Mouse (Mus musculus) intestine, embryonic 16.5 days (tissue): ENCODE data around the gene Ppp1r1a. TPM values are rescaled to one million over a fixed set of nuclear protein-coding genes. Genes with fewer than 3 reads are reported as not detected.
A peak's percentile ranks its signal among the peaks of the same experiment; 100 is the strongest.

Source experiments
- ATAC-seq: fragments of 200-750 bp; cut with Nextera tagmentation; 2 replicates; pipeline ENCODE4 v1.8.0; 2017; ENCODE audit warnings: moderate TSS enrichment, moderate library complexity
- H3K27ac ChIP-seq: fragments of 300-500 bp; sonication (generic); 2 replicates; pipeline ENCODE4 v1.5.1; 2014; ENCODE audit warnings: mild to moderate bottlenecking, low read length
- H3K27me3 ChIP-seq: fragments of 300-500 bp; sonication (generic); replicated peaks from 2 replicates; pipeline ENCODE4 v1.6.1; 2014; ENCODE audit warnings: low read length, control low read depth, mixed read lengths; ENCODE audit not compliant: control insufficient read depth, insufficient read depth
- H3K36me3 ChIP-seq: fragments of 300-500 bp; sonication (generic); 2 replicates; pipeline ENCODE4 v1.6.1; 2014; ENCODE audit warnings: low read length, control low read depth; ENCODE audit not compliant: control insufficient read depth, insufficient read depth
- H3K4me1 ChIP-seq: fragments of 300-500 bp; sonication (generic); 2 replicates; pipeline ENCODE4 v1.6.1; 2014; ENCODE audit warnings: low read length, control low read depth, mixed read lengths; ENCODE audit not compliant: control insufficient read depth, insufficient read depth
- H3K4me2 ChIP-seq: fragments of 300-500 bp; sonication (generic); 2 replicates; pipeline ENCODE4 v1.6.1; 2014; ENCODE audit warnings: low read depth, low read length, control low read depth
- H3K4me3 ChIP-seq: fragments of 300-500 bp; sonication (generic); 2 replicates; pipeline ENCODE4 v1.5.1; 2014; ENCODE audit warnings: mild to moderate bottlenecking, low read length
- H3K9ac ChIP-seq: fragments of 300-500 bp; sonication (generic); 2 replicates; pipeline ENCODE4 v1.6.1; 2014; ENCODE audit warnings: low read depth, low read length
- H3K9me3 ChIP-seq: fragments of 300-500 bp; sonication (generic); 2 replicates; pipeline ENCODE4 v1.6.1; 2016; ENCODE audit warnings: low read length, control low read depth; ENCODE audit not compliant: control insufficient read depth
- WGBS: fragments of 180-500 bp; shearing (Covaris S2); extraction: QIAGEN DNeasy Blood & Tissue Kit; methylation state at CpG from one replicate; pipeline ENCODE4 v1.1.7; 2014; 5-methylcytosine and 5-hydroxymethylcytosine counted together
- polyA plus RNA-seq: library from polyadenylated mRNA; unstranded; fragments of >200 nt; fragmentation: Nextera tagmentation; extraction: Ambion mirVana; gene quantifications from 2 replicates; pipeline ENCODE4 v1.2.1, GENCODE M21; 2015

Gene Ppp1r1a
- polyA plus RNA-seq, 1 experiment from 2014 or later = 7.5 TPM

DNA sequence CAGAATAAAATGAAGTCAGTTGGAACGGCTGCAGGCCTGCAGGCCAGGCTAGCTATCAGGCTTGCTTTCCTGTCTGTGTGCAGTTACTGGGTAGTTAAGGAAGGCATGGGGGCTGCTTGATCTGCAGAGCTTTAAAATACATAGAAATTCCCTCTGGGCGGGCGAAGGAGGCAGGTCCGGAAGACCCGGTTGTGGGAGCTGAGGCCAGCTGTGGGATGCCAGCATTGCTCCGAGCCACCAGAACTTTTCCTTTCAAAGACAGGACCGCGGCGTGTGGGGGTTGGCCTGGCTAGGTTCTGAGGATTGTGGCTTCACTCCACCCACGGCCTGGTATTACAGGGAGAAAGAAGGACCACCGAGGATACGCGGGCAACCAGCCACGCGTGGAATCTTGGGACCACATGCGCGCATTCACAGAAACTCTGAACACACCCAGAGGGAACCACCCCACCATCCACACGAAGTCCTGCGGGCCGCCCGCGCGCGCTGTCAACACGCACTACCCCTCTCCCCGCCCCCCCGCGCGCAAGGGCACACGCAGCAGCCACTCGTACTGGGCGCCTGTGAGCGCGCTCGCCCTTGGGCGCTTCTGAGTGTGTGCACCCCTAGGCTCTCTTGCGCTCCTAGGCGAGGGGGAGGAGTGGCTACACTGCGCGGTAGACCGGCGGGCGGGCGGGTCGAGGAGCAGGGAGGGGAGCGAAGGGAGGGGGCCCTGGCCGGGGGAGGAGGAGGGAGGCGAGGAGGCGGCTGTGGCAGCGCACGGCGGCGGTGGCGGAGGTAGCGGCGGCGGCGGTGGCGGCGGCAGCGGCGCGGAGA, 35.2 kb downstream of the Ppp1r1a start, which contains the start of gene Pde1b:
TSS of gene Pde1b (plus strand) at position 600 of the 816 bp plus-strand sequence.
- Histone ChIP-seq H3K27me3 (peaks cover 29% of the 10 kb centered on the region), H3K9me3 (no peaks in the 10 kb centered on the region), H3K36me3 (no peaks in the 10 kb centered on the region), H3K27ac (no peak within 1 kb of the TSS), H3K4me1 (peaks cover 9% of the 10 kb centered on the region; the same call in 1 of the 2 replicates), H3K4me2 (peak within 1 kb of the TSS; percentile 98), H3K4me3 (peak within 1 kb of the TSS; percentile 59), H3K9ac (peak within 1 kb of the TSS; percentile 66)
- WGBS = 2% methylated on average over 57 of the region's 63 CpGs
- peak; percentile 95 for ATAC-seq

GRCm38 (mm10) chr15:103501186-103501585, 36.6 kb downstream of the Ppp1r1a start:
- Histone ChIP-seq H3K36me3 (no peaks in the 10 kb centered on the region), H3K4me2 (no peak overlapping the region), H3K9me3 (no peaks in the 10 kb centered on the region), H3K27me3 (peaks cover 29% of the 10 kb centered on the region), H3K4me1 (peaks cover 9% of the 10 kb centered on the region; the same call in 1 of the 2 replicates), H3K9ac (no peak overlapping the region), H3K4me3 (no peak overlapping the region), H3K27ac (no peak overlapping the region)
- 43% methylated on average over 2 of the region's 2 CpGs for WGBS
- ATAC-seq = no peak

DNA sequence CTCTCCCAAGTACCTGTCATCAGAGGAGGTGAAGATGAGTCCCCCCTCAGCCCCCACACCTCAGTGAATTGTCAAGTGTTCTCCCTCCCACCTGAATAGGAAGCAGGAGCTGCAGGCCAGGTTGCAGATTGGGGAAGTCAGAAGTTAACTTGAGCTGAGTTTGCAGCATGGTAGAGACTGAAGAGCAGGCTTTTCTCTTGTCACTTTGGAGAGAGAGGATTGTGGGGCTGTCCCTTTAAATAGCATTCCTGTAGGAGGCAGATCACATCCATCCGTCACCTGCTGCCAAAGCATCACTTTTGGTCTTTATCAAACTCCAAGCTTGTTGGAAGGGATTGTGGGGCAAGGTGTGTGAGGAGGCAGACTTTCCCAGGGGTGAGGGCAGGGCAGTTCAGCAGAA, 37.1 kb downstream of the Ppp1r1a start:
- Histone ChIP-seq H3K9me3 (no peaks in the 10 kb centered on the region), H3K4me2 (no peak overlapping the region), H3K27ac (no peak overlapping the region), H3K4me1 (peaks cover 9% of the 10 kb centered on the region; the same call in 1 of the 2 replicates), H3K4me3 (no peak overlapping the region), H3K27me3 (peaks cover 29% of the 10 kb centered on the region), H3K36me3 (no peaks in the 10 kb centered on the region), H3K9ac (no peak overlapping the region)
- 89% methylated on average over 1 of the region's 1 CpGs for WGBS
- no peak for ATAC-seq

- no peak overlapping the region for H3K9ac ChIP-seq
- H3K27me3 ChIP-seq = peaks cover 8% of the 10 kb centered on the region; the same call in 1 of the 2 replicates
- H3K4me1 ChIP-seq = peaks cover 5% of the 10 kb centered on the region; the same call in 1 of the 2 replicates
- no peaks in the 10 kb centered on the region for H3K9me3 ChIP-seq
- no peak for ATAC-seq
- no peak overlapping the region for H3K4me2 ChIP-seq
- no peak overlapping the region for H3K4me3 ChIP-seq
- 28% methylated on average over 3 of the region's 3 CpGs for WGBS
- H3K27ac ChIP-seq = no peak overlapping the region
- H3K36me3 ChIP-seq = no peaks in the 10 kb centered on the region
Observed at GRCm38 (mm10) chr15:103498157-103498556, 39.6 kb downstream of the Ppp1r1a start.

DNA sequence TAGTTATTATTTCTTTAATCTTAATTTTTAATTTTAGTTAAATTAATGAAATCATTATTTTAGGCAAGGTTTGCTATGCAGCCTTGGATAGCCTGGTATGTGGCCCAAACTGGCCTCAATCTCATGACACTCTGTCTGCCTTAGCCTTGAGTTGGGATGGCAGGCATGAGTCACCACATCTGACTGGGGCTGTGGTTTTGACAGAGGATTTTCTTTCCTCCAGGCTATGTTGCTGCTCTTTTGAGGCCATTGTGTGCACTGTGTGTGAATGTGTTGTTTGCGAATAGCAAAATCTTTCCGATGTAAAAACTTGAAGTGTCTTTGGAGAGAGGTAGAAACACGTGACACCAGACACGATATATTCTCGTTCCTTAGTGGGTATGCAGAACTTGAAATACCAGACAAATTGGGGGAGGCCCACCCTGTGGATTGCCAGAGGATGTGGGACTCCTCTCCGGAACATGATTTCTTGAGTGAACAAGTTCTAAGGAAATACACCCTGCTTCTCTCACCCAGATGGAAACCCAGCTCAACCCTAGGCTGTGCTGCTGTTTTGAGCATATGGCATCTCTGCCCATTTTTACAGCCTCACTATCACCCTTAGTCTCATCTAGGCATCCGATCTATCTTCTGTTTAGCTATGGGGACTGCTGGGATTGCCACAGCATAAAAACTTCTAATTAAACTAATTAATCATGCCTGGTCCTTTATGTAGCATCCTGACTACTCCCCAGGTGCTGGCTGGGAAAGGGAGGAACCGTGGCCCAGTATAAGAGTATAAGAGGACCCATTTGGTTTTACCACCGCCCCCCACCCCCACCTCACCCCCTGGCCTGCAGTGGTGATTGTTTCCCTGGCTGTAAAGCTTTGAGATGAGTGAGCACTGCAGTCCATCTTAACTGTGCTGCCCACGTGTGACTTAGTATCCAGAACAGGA, 41.3 kb downstream of the Ppp1r1a start:
- Histone ChIP-seq H3K36me3 (no peaks in the 10 kb centered on the region), H3K4me2 (no peak overlapping the region), H3K27me3 (no peaks in the 10 kb centered on the region), H3K4me1 (no peaks in the 10 kb centered on the region), H3K9me3 (no peaks in the 10 kb centered on the region), H3K4me3 (no peak overlapping the region), H3K27ac (no peak overlapping the region), H3K9ac (no peak overlapping the region)
- WGBS = 67% methylated on average over 10 of the region's 10 CpGs
- ATAC-seq = no peak

DNA sequence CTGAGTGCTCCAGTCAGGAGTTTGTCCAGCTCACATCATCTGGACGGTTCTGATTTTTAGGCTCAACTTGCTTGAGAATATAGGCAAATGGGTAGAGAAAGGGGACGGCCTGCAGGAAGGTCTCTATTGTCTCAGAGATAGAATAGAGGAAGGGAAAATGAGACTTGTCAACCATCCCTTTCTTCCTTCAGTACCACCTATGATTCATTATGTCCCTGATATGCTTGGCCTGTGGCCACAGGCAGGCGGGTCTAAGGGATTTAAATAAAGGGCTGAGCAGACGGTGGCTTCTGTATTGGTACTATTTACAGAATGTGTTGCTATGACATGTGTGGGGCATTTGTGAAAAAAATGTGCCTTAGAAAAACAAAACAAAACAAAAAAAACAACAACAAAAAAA, 49.5 kb downstream of the Ppp1r1a start:
- no peaks in the 10 kb centered on the region for H3K4me1 ChIP-seq
- WGBS = 59% methylated on average over 4 of the region's 4 CpGs
- H3K27ac ChIP-seq = no peak overlapping the region

GRCm38 (mm10) chr15:103486658-103487057, 51.1 kb downstream of the Ppp1r1a start:
- Histone ChIP-seq H3K27ac (no peak overlapping the region), H3K36me3 (no peaks in the 10 kb centered on the region), H3K9me3 (no peaks in the 10 kb centered on the region), H3K9ac (no peak overlapping the region), H3K4me1 (no peaks in the 10 kb centered on the region), H3K4me3 (no peak overlapping the region), H3K4me2 (no peak overlapping the region), H3K27me3 (no peaks in the 10 kb centered on the region)
- ATAC-seq = no peak
- 69% methylated on average over 1 of the region's 1 CpGs for WGBS

More for the DNA sequence above, 49.5 kb downstream of the Ppp1r1a start:
- Histone ChIP-seq H3K36me3 (no peaks in the 10 kb centered on the region), H3K9ac (no peak overlapping the region), H3K4me2 (no peak overlapping the region), H3K4me3 (no peak overlapping the region), H3K27me3 (no peaks in the 10 kb centered on the region), H3K9me3 (no peaks in the 10 kb centered on the region)
- no peak for ATAC-seq

- 50% methylated on average over 3 of the region's 3 CpGs for WGBS
- Histone ChIP-seq H3K9ac (no peak overlapping the region), H3K36me3 (no peaks in the 10 kb centered on the region), H3K4me1 (no peaks in the 10 kb centered on the region), H3K27ac (no peak overlapping the region), H3K4me2 (no peak overlapping the region), H3K4me3 (no peak overlapping the region), H3K27me3 (no peaks in the 10 kb centered on the region), H3K9me3 (no peaks in the 10 kb centered on the region)
- no peak for ATAC-seq
Observed at GRCm38 (mm10) chr15:103485106-103485505, 52.7 kb downstream of the Ppp1r1a start.

GRCm38 (mm10) chr15:103484490-103484889, 53.3 kb downstream of the Ppp1r1a start:
- Histone ChIP-seq H3K27me3 (no peaks in the 10 kb centered on the region), H3K4me1 (no peaks in the 10 kb centered on the region), H3K4me3 (no peak overlapping the region), H3K27ac (no peak overlapping the region), H3K9ac (no peak overlapping the region), H3K4me2 (no peak overlapping the region), H3K9me3 (no peaks in the 10 kb centered on the region), H3K36me3 (no peaks in the 10 kb centered on the region)
- 41% methylated on average over 2 of the region's 2 CpGs for WGBS
- ATAC-seq = no peak
